Comparison of ENCODE assay signal across 8 mouse cellular contexts in genomic region chr14:27808080-27808479, GRCm38 (mm10).
DNase-seq lines count a peak whose midpoint lies in the region; ATAC-seq lines count a peak whose summit lies in the region.

No protein-coding gene starts in this region.

- intact Hi-C loops in left cerebral cortex, postnatal 25 days (cut with DNase I), result loop anchor here (2.0 to 10.0 kb wide), 2 partner anchors 167 to 699 kb away; no protein-coding TSS in a partner anchor

- ATAC-seq in midbrain, embryonic 16.5 days, result no peak
- ATAC-seq in common myeloid progenitor, adult 5-6 weeks (replicated peaks; ENCODE audit: low read depth, poor library complexity, severe bottlenecking), result peak; percentile 65; the same call in 1 of the 2 replicates
- no peak for ATAC-seq in heart, embryonic 13.5 days (ENCODE audit: extremely low read depth, insufficient number of reproducible peaks, low FRiP score, low TSS enrichment)

- peaks cover 9% of the 10 kb centered on the region; the same call in 1 of the 2 replicates for H3K27me3 ChIP-seq in midbrain, embryonic 10.5 days (ENCODE audit: low read depth, poor library complexity, severe bottlenecking)
- no peaks in the 10 kb centered on the region; the same call in 1 of the 2 replicates for H3K27me3 ChIP-seq in midbrain, embryonic 16.5 days (ENCODE audit: control insufficient read depth, insufficient read depth, low read depth, low read length)
- H3K27me3 ChIP-seq in heart, embryonic 13.5 days (replicated peaks), result no peaks in the 10 kb centered on the region

- H3K9ac ChIP-seq in midbrain, embryonic 16.5 days (ENCODE audit: low read depth, low read length), result no peak overlapping the region
- no peak overlapping the region for H3K9ac ChIP-seq in heart, embryonic 13.5 days

- peak; percentile 45 for DNase-seq in midbrain, embryonic 10.5 days (ENCODE audit: low spot score)
- peak; percentile 73 for DNase-seq in adipocyte (ENCODE audit: low spot score)
- DNase-seq in left cerebral cortex, postnatal 25 days (ENCODE audit: low spot score in 2 of 2), result peak; percentile 67 to 78
- peak; percentile 60 for DNase-seq in ovary, postnatal 14 days (ENCODE audit: low spot score)
- no peak for DNase-seq in T-cell, adult 2 months (ENCODE audit: low spot score)

- H3K36me3 ChIP-seq in midbrain, embryonic 10.5 days, result no peaks in the 10 kb centered on the region
- H3K36me3 ChIP-seq in midbrain, embryonic 16.5 days (ENCODE audit: control insufficient read depth, insufficient read depth, low read length), result no peaks in the 10 kb centered on the region
- H3K36me3 ChIP-seq in heart, embryonic 13.5 days, result no peaks in the 10 kb centered on the region

- H3K27ac ChIP-seq in midbrain, embryonic 10.5 days (replicated peaks), result no peak overlapping the region
- no peak overlapping the region for H3K27ac ChIP-seq in midbrain, embryonic 16.5 days (ENCODE audit: low read length)
- no peak overlapping the region for H3K27ac ChIP-seq in heart, embryonic 13.5 days (replicated peaks)

- H3K9me3 ChIP-seq in midbrain, embryonic 10.5 days (replicated peaks), result no peaks in the 10 kb centered on the region
- no peaks in the 10 kb centered on the region for H3K9me3 ChIP-seq in midbrain, embryonic 16.5 days (replicated peaks; ENCODE audit: control insufficient read depth, low read length, poor library complexity, severe bottlenecking)
- 0 out of 2 replicates have a peak, but pooled peaks cover 3% of the 10 kb centered on the region for H3K9me3 ChIP-seq in heart, embryonic 13.5 days

- H3K4me3 ChIP-seq in midbrain, embryonic 10.5 days, result no peak overlapping the region
- H3K4me3 ChIP-seq in midbrain, embryonic 16.5 days (ENCODE audit: low read depth, low read length), result no peak overlapping the region
- no peak overlapping the region for H3K4me3 ChIP-seq in heart, embryonic 13.5 days

- no peak overlapping the region for H3K4me2 ChIP-seq in midbrain, embryonic 16.5 days (ENCODE audit: low read length)
- H3K4me2 ChIP-seq in heart, embryonic 13.5 days, result peak overlapping the region; percentile 54

- peaks cover 35% of the 10 kb centered on the region for H3K4me1 ChIP-seq in midbrain, embryonic 10.5 days
- H3K4me1 ChIP-seq in midbrain, embryonic 16.5 days (ENCODE audit: control insufficient read depth, insufficient read depth, low read length), result peaks cover 7% of the 10 kb centered on the region
- H3K4me1 ChIP-seq in heart, embryonic 13.5 days, result peaks cover 16% of the 10 kb centered on the region

- WGBS in midbrain, embryonic 10.5 days, result 4% methylated on average over 9 of the region's 9 CpGs
- WGBS in midbrain, embryonic 16.5 days, result 4% methylated on average over 9 of the region's 9 CpGs
- WGBS in heart, embryonic 13.5 days, result 3% methylated on average over 9 of the region's 9 CpGs
